Mouse (Mus musculus) limb, embryonic 13.5 days (tissue): ENCODE results near the gene Gm10645. TPM values are rescaled to one million over a fixed set of nuclear protein-coding genes. Genes with fewer than 3 reads are reported as not detected.

Experiments used
- ATAC-seq: fragments of 200-750 bp; cut with Nextera tagmentation; 2 replicates; pipeline ENCODE4 v1.8.0; 2017; ENCODE audit warnings: low read depth, moderate number of reproducible peaks, moderate TSS enrichment; ENCODE audit not compliant: low FRiP score
- H3K27ac ChIP-seq: fragments of 300-500 bp; sonication (generic); 2 replicates; pipeline ENCODE4 v1.5.1; 2015; ENCODE audit warnings: inconsistent platforms, mild to moderate bottlenecking, moderate library complexity
- H3K27me3 ChIP-seq: fragments of 300-500 bp; sonication (generic); 2 replicates; pipeline ENCODE4 v1.6.1; 2015; ENCODE audit warnings: mild to moderate bottlenecking, inconsistent platforms
- H3K36me3 ChIP-seq: fragments of 300-500 bp; sonication (generic); 2 replicates; pipeline ENCODE4 v1.6.1; 2015; ENCODE audit warnings: inconsistent platforms, mild to moderate bottlenecking, moderate library complexity
- H3K4me1 ChIP-seq: fragments of 300-500 bp; sonication (generic); 2 replicates; pipeline ENCODE4 v1.6.1; 2015; ENCODE audit warnings: inconsistent platforms
- H3K4me2 ChIP-seq: fragments of 300-500 bp; sonication (generic); replicated peaks from 2 replicates; pipeline ENCODE4 v1.6.1; 2015; ENCODE audit warnings: inconsistent platforms, mild to moderate bottlenecking, moderate library complexity
- H3K4me3 ChIP-seq: fragments of 300-500 bp; sonication (generic); 2 replicates; pipeline ENCODE4 v1.5.1; 2015; ENCODE audit warnings: moderate library complexity, mild to moderate bottlenecking, inconsistent platforms
- H3K9ac ChIP-seq: fragments of 300-500 bp; sonication (generic); 2 replicates; pipeline ENCODE4 v1.6.1; 2015; ENCODE audit warnings: mild to moderate bottlenecking, inconsistent platforms
- H3K9me3 ChIP-seq: fragments of 300-500 bp; sonication (generic); 2 replicates; pipeline ENCODE4 v1.6.1; 2016; ENCODE audit warnings: inconsistent platforms
- WGBS: fragments of 180-500 bp; shearing (Covaris S2); methylation state at CpG from one replicate; pipeline ENCODE4 v1.1.7; 2015; 5-methylcytosine and 5-hydroxymethylcytosine counted together
- polyA plus RNA-seq: library from polyadenylated mRNA; unstranded; fragments of >200 nt; fragmentation: Nextera tagmentation; extraction: Ambion mirVana; gene quantifications from 2 replicates; pipeline ENCODE4 v1.2.1, GENCODE M21; 2015

Gene Gm10645
- polyA plus RNA-seq, 1 experiment from 2014 or later = 1.2 TPM

DNA sequence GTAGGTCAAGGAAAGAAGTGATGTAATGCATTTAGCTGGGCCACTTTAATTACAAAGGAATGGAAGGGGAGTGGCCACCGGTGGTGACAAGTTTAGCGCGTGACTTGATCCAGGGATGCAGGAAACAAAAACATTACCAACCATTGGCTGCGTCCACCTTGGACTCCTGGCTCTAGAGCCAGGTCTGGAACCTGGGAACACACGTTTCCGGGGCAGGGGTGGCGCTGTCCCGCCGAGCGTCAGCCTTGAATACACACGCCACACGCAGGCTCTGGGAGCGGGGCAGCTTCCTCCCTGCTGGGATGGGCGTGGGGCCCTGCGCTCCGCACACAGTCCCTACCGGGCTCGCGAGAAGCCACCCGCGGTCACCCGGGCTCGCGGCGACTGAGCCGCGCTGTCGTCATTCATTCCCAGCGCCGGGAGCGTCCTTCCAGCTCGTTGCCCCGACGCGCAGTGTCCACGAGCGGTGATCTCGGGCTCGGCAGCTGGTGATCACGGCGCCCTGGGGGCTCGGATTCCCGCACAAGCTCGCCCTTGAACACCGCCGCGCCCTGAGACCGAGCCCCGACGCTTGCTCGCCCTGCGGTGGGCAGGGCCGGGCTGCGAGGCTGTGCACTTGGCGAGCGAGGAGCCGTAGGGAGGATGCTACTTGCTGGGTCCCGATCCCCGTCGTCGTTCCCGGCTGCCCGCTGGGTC, 587 bp downstream of the Gm10645 start, which contains the start of gene Tbc1d9:
Gene Tbc1d9 (plus strand): TSS at position 118 of the 696 bp plus-strand sequence.
- Histone ChIP-seq H3K27me3 (peaks cover 23% of the 10 kb centered on the region), H3K4me1 (peaks cover 11% of the 10 kb centered on the region; the same call in 1 of the 2 replicates), H3K36me3 (no peaks in the 10 kb centered on the region), H3K4me2 (peak within 1 kb of the TSS; percentile 86), H3K9ac (peak within 1 kb of the TSS; percentile 83), H3K9me3 (no peaks in the 10 kb centered on the region), H3K4me3 (peak within 1 kb of the TSS; percentile 75), H3K27ac (peak within 1 kb of the TSS; percentile 65)
- ATAC-seq = peak; percentile 89
- WGBS = under 1% methylated on average over 63 of the region's 63 CpGs

DNA sequence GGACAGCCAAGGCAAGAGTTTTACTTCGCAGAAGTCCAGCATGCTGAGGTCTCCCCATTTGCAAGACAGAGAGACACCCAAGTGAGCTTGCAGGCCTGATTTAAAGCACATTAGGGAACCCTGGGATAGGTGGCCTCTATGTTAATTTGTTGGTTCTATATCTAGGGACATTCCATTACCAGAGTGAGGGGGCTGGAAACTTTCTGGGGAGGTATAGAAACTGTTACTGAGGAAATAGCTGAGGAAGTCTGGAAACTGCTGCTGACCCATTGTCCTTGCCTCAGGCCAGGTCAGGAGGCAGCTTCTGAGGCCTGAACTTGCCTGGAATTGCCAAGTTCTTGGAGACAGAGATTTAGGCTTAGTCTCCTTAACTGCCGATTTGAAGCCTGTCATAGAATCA, 5.4 kb downstream of the Gm10645 start:
- WGBS = 80% methylated on average over 2 of the region's 2 CpGs
- Histone ChIP-seq H3K9me3 (no peaks in the 10 kb centered on the region), H3K4me3 (no peak overlapping the region), H3K4me1 (peaks cover 6% of the 10 kb centered on the region; the same call in 1 of the 2 replicates), H3K27ac (no peak overlapping the region), H3K9ac (no peak overlapping the region), H3K27me3 (peaks cover 10% of the 10 kb centered on the region; the same call in 1 of the 2 replicates), H3K36me3 (no peaks in the 10 kb centered on the region), H3K4me2 (no peak overlapping the region)
- no peak for ATAC-seq

- H3K4me2 ChIP-seq = no peak overlapping the region
- 72% methylated on average over 1 of the region's 1 CpGs for WGBS
- H3K27me3 ChIP-seq = peaks cover 8% of the 10 kb centered on the region; the same call in 1 of the 2 replicates
- ATAC-seq = no peak
- H3K4me3 ChIP-seq = no peak overlapping the region
- no peak overlapping the region for H3K9ac ChIP-seq
- H3K27ac ChIP-seq = no peak overlapping the region
- H3K9me3 ChIP-seq = no peaks in the 10 kb centered on the region
- no peaks in the 10 kb centered on the region for H3K36me3 ChIP-seq
- H3K4me1 ChIP-seq = no peaks in the 10 kb centered on the region
Measured at GRCm38 (mm10) chr8:83159615-83160014, 6.4 kb downstream of the Gm10645 start.

GRCm38 (mm10) chr8:83158971-83159370, 7.0 kb downstream of the Gm10645 start:
- no peak for ATAC-seq

DNA sequence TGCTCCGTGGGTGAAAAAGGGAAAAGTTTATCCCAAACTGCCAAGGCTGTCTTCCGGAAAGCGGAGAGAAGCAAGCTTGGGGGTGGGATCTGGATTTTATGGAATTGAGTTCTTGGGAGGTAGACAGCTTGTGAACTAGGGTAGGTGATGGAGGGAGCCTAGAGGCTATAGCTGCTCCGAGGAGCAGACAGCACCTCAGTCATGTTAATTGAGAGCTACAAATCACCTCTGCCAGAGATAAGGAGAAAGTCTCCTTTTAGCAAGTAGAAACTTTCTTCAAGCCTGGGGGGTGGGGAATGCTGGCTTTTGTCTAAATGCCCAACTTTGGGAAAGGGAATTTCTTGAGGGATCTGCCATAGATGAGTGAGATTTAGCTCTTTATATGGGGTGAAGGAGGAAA, 10.9 kb downstream of the Gm10645 start:
- WGBS = 14% methylated on average over 4 of the region's 4 CpGs
- H3K4me1 ChIP-seq = no peaks in the 10 kb centered on the region
- H3K4me3 ChIP-seq = no peak overlapping the region
- H3K27ac ChIP-seq = no peak overlapping the region
- no peaks in the 10 kb centered on the region for H3K9me3 ChIP-seq
- no peaks in the 10 kb centered on the region for H3K36me3 ChIP-seq
- H3K27me3 ChIP-seq = no peaks in the 10 kb centered on the region
- ATAC-seq = no peak
- no peak overlapping the region for H3K4me2 ChIP-seq
- no peak overlapping the region for H3K9ac ChIP-seq

More at GRCm38 (mm10) chr8:83158971-83159370, 7.0 kb downstream of the Gm10645 start:
- no peak overlapping the region for H3K4me2 ChIP-seq
- H3K9me3 ChIP-seq = no peaks in the 10 kb centered on the region
- H3K27ac ChIP-seq = no peak overlapping the region
- no peaks in the 10 kb centered on the region for H3K4me1 ChIP-seq
- no peaks in the 10 kb centered on the region for H3K36me3 ChIP-seq
- 63% methylated on average over 3 of the region's 3 CpGs for WGBS
- no peak overlapping the region for H3K4me3 ChIP-seq
- no peak overlapping the region for H3K9ac ChIP-seq
- H3K27me3 ChIP-seq = peaks cover 4% of the 10 kb centered on the region; the same call in 1 of the 2 replicates

DNA sequence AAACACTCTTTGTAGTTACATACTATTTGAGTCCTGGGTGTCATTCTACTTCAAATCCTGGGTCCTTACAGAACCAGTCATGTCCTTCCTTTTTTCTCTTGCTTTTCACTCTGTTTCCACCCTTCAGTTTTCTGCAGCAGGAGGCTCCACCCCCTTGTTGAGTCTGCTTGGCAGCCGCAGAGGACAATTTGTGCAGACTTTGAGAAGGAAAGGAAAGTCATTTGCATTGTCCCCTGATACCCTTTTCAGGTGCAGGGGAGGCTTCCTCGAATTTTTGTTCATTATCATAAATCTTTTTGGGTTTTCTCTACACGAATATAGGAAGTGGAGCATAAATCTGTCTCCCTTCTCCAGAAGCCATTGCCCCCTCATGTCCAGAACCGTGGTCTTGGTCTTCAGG, 13.5 kb downstream of the Gm10645 start:
- no peaks in the 10 kb centered on the region for H3K9me3 ChIP-seq
- no peaks in the 10 kb centered on the region for H3K27me3 ChIP-seq
- H3K9ac ChIP-seq = no peak overlapping the region
- H3K4me1 ChIP-seq = no peaks in the 10 kb centered on the region
- H3K27ac ChIP-seq = no peak overlapping the region
- no peak overlapping the region for H3K4me3 ChIP-seq
- H3K36me3 ChIP-seq = no peaks in the 10 kb centered on the region
- no peak overlapping the region for H3K4me2 ChIP-seq
- ATAC-seq = no peak
- WGBS = 63% methylated on average over 4 of the region's 4 CpGs

- H3K27me3 ChIP-seq = no peaks in the 10 kb centered on the region
- WGBS = 70% methylated on average over 2 of the region's 2 CpGs
- no peak overlapping the region for H3K4me2 ChIP-seq
- H3K27ac ChIP-seq = no peak overlapping the region
- H3K36me3 ChIP-seq = no peaks in the 10 kb centered on the region
- H3K4me1 ChIP-seq = no peaks in the 10 kb centered on the region
- H3K9ac ChIP-seq = no peak overlapping the region
- no peaks in the 10 kb centered on the region for H3K9me3 ChIP-seq
- no peak overlapping the region for H3K4me3 ChIP-seq
- no peak for ATAC-seq
Measured at GRCm38 (mm10) chr8:83152055-83152454, 13.9 kb downstream of the Gm10645 start.

GRCm38 (mm10) chr8:83149124-83149523, 16.8 kb downstream of the Gm10645 start:
- Histone ChIP-seq H3K9me3 (0 out of 2 replicates have a peak, but pooled peaks cover 3% of the 10 kb centered on the region), H3K27me3 (no peaks in the 10 kb centered on the region), H3K4me2 (no peak overlapping the region), H3K9ac (no peak overlapping the region), H3K36me3 (no peaks in the 10 kb centered on the region), H3K27ac (no peak overlapping the region), H3K4me3 (no peak overlapping the region), H3K4me1 (no peaks in the 10 kb centered on the region)
- no peak for ATAC-seq
- 83% methylated on average over 6 of the region's 6 CpGs for WGBS

DNA sequence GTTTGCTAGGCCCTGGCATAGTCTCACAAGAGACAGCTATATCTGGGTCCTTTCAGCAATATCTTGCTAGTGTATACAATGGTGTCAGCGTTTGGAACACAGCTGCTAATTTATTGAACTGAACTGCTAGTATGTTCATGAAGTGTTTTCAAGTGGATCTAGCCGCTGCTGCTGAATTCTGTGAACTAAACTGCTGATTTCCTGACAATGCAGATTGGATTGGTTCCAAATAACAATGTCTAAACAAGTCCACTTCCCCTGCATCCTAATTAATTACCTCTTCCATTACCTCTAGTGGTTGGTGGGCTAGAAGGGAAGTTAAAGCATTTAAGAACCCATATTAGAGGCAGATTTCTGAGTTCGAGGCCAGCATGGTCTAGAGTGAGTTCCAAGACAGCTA, 20.5 kb downstream of the Gm10645 start:
- H3K9me3 ChIP-seq = 0 out of 2 replicates have a peak, but pooled peaks cover 3% of the 10 kb centered on the region
- WGBS = 87% methylated on average over 3 of the region's 3 CpGs
- H3K4me2 ChIP-seq = no peak overlapping the region
- H3K27ac ChIP-seq = no peak overlapping the region
- no peak for ATAC-seq
- H3K9ac ChIP-seq = no peak overlapping the region
- H3K4me1 ChIP-seq = no peaks in the 10 kb centered on the region
- no peak overlapping the region for H3K4me3 ChIP-seq
- H3K36me3 ChIP-seq = no peaks in the 10 kb centered on the region
- H3K27me3 ChIP-seq = no peaks in the 10 kb centered on the region

GRCm38 (mm10) chr8:83144601-83145000, 21.4 kb downstream of the Gm10645 start:
- Histone ChIP-seq H3K27ac (no peak overlapping the region), H3K4me1 (no peaks in the 10 kb centered on the region), H3K4me2 (no peak overlapping the region), H3K9me3 (0 out of 2 replicates have a peak, but pooled peaks cover 3% of the 10 kb centered on the region), H3K4me3 (no peak overlapping the region), H3K27me3 (no peaks in the 10 kb centered on the region), H3K36me3 (no peaks in the 10 kb centered on the region), H3K9ac (no peak overlapping the region)
- 88% methylated on average over 4 of the region's 4 CpGs for WGBS
- ATAC-seq = no peak

DNA sequence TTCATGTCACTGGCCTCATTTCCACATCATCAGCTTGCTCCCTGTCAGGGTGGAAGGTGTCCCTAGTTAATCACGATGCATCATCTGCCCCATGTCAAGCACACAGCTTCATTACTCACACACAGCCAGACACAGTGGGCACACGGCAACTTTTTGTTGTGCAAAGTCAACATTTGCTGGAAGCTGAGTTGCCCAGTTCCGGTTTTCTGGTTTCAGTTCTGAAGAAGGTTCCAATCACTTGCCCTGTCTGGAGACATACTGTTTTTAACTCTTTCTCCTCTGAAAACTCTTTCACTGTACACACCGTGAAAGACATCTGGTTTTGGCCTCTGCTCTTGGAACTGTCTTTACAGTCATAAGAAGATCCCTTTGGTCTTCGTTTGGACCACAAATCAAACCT, 24.6 kb downstream of the Gm10645 start:
- Histone ChIP-seq H3K4me2 (no peak overlapping the region), H3K27ac (no peak overlapping the region), H3K27me3 (no peaks in the 10 kb centered on the region), H3K4me3 (no peak overlapping the region), H3K4me1 (no peaks in the 10 kb centered on the region), H3K9me3 (0 out of 2 replicates have a peak, but pooled peaks cover 3% of the 10 kb centered on the region), H3K9ac (no peak overlapping the region), H3K36me3 (no peaks in the 10 kb centered on the region)
- 77% methylated on average over 5 of the region's 5 CpGs for WGBS
- no peak for ATAC-seq

DNA sequence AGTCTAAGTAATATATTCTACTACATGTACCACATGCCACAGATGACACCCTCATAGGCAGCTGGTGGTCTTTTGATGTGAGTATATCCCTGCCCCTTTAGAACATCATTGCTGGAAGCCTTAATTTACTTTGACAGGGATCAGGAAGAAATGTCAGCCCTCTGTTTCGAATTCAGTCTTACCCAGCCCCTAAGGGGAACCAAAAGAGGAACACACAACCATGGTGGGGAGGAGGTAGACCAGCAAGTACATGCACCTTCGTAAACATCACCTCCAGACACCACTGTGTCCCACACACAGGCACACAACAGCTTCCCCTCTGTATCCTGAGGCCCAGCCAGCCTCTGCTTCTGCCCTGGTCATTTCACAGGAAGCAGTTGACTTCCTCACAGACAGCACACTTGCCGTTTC, 25.3 kb downstream of the Gm10645 start:
- Histone ChIP-seq H3K4me1 (0 out of 2 replicates have a peak, but pooled peaks cover under 1% of the 10 kb centered on the region), H3K36me3 (no peaks in the 10 kb centered on the region), H3K27ac (no peak overlapping the region), H3K27me3 (no peaks in the 10 kb centered on the region), H3K9ac (no peak overlapping the region), H3K4me3 (no peak overlapping the region), H3K9me3 (0 out of 2 replicates have a peak, but pooled peaks cover 3% of the 10 kb centered on the region), H3K4me2 (no peak overlapping the region)
- 61% methylated on average over 3 of the region's 3 CpGs for WGBS
- no peak for ATAC-seq
